Mouse (Mus musculus) liver, adult 2 months (tissue): ENCODE data around the gene Grb2. TPM values are rescaled to one million over a fixed set of nuclear protein-coding genes. Genes with fewer than 3 reads are reported as not detected.

Source experiments
- DNase-seq: peaks from one replicate; pipeline ENCODE4 v3.0.0-alpha.2; 2011; ENCODE audit warnings: low read depth, low spot score; ENCODE audit errors: extremely low read depth
- H3K27ac ChIP-seq: fragments of 200-500 bp; replicated peaks from 2 replicates; pipeline ENCODE4 v1.5.1; 2012; ENCODE audit warnings: low read depth, mild to moderate bottlenecking, control low read depth, inconsistent platforms, low read length; ENCODE audit not compliant: insufficient read depth
- H3K27me3 ChIP-seq: fragments of 200-500 bp; 2 replicates; pipeline ENCODE4 v1.6.1; 2012; ENCODE audit warnings: mild to moderate bottlenecking, moderate library complexity, low read length, inconsistent platforms; ENCODE audit not compliant: control insufficient read depth, insufficient read depth
- H3K36me3 ChIP-seq: fragments of 200-500 bp; 2 replicates; pipeline ENCODE4 v1.6.1; 2012; ENCODE audit warnings: low read length, inconsistent platforms; ENCODE audit not compliant: control insufficient read depth, insufficient read depth
- H3K4me1 ChIP-seq: fragments of 200-500 bp; 2 replicates; pipeline ENCODE4 v1.6.1; 2011; ENCODE audit warnings: low read length; ENCODE audit not compliant: control insufficient read depth, insufficient read depth
- H3K4me3 ChIP-seq: fragments of 200-500 bp; 2 replicates; pipeline ENCODE4 v1.5.1; 2011; ENCODE audit warnings: low read depth, mild to moderate bottlenecking, control low read depth, low read length, moderate library complexity; ENCODE audit not compliant: insufficient read depth
- H3K79me2 ChIP-seq: fragments of 200-500 bp; 2 replicates; pipeline ENCODE4 v1.6.1; 2012; ENCODE audit warnings: inconsistent platforms, mild to moderate bottlenecking, low read length, moderate library complexity; ENCODE audit not compliant: control insufficient read depth, insufficient read depth
- H3K9ac ChIP-seq: fragments of 200-500 bp; 2 replicates; pipeline ENCODE4 v1.6.1; 2012; ENCODE audit warnings: low read depth, mild to moderate bottlenecking, control low read depth, inconsistent platforms, low read length
- CTCF ChIP-seq: fragments of 200-500 bp; IDR thresholded peaks from 2 replicates; pipeline ENCODE4 v1.5.1; 2011; ENCODE audit warnings: low read depth, low read length, control low read depth
- POLR2A ChIP-seq: fragments of 200-500 bp; IDR thresholded peaks from 2 replicates; pipeline ENCODE4 v1.6.1; 2011; ENCODE audit warnings: low read length, control low read depth; ENCODE audit not compliant: insufficient read depth; ENCODE audit errors: extremely low read depth
- WGBS: fragments of 180-500 bp; shearing (Covaris S2); methylation state at CpG from one replicate; pipeline ENCODE4 v1.1.7; 2018; 5-methylcytosine and 5-hydroxymethylcytosine counted together
- polyA plus RNA-seq: library from polyadenylated mRNA; depleted of rRNA; stranded (reverse); fragments of >200 nt; gene quantifications from 2 replicates; pipeline ENCODE4 v1.2.3, GENCODE M21; 2012
- total RNA-seq: library from RNA; depleted of rRNA; stranded (reverse); fragments of >200 nt; gene quantifications from 2 replicates; pipeline ENCODE4 v1.2.3, GENCODE M21; 2014

The Grb2 gene
- total and polyA plus RNA-seq, 2 experiments: 14.7 to 27.7 TPM

DNA sequence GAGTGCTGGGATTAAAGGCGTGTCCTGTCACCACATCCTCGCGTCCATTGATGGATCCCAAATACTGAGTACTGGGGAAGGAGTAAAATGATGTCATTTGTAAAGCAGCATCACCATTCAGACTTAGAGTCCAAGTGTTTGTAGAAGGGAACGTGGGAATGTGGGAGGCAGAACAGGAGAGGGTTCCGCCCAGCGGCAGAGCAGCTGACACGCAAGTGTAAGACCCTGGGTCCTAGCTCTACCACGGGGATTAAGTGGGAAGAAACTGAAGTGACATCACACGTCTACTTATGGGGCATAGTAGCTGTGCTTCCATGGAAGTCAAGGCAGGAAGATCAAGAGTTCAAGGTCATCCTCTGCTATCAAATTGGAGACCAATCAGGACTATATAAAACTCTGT lies 2.7 kb upstream of the Grb2 start:
- no peaks in the 10 kb centered on the region for H3K36me3 ChIP-seq
- 88% methylated on average over 9 of the region's 9 CpGs for WGBS
- H3K4me3 ChIP-seq: no peak overlapping the region
- no peak overlapping the region for H3K27ac ChIP-seq
- H3K79me2 ChIP-seq: peaks cover 18% of the 10 kb centered on the region
- H3K4me1 ChIP-seq: peaks cover 4% of the 10 kb centered on the region
- H3K9ac ChIP-seq: no peak overlapping the region
- no peaks in the 10 kb centered on the region for H3K27me3 ChIP-seq
- no peak for DNase-seq
- no peak for TF ChIP-seq CTCF
- TF ChIP-seq POLR2A: no peak

- Histone ChIP-seq H3K4me3 (no peak overlapping the region), H3K4me1 (peaks cover 11% of the 10 kb centered on the region), H3K27ac (no peak overlapping the region), H3K79me2 (peaks cover 26% of the 10 kb centered on the region), H3K36me3 (no peaks in the 10 kb centered on the region), H3K9ac (no peak overlapping the region), H3K27me3 (no peaks in the 10 kb centered on the region)
- DNase-seq: no peak
- 70% methylated on average over 6 of the region's 6 CpGs for WGBS
- TF ChIP-seq POLR2A (no peak), CTCF (no peak)
These were observed 1.6 kb upstream of the Grb2 start for GRCm38 (mm10) chr11:115709829-115710559.

- no peaks in the 10 kb centered on the region for H3K27me3 ChIP-seq
- H3K4me3 ChIP-seq: peak overlapping the region; percentile 59
- TF ChIP-seq CTCF (no peak), POLR2A (no peak)
- H3K9ac ChIP-seq: peak overlapping the region; percentile 75
- H3K4me1 ChIP-seq: peaks cover 11% of the 10 kb centered on the region
- DNase-seq: peak; percentile 60
- no peaks in the 10 kb centered on the region for H3K36me3 ChIP-seq
- WGBS: under 1% methylated on average over 23 of the region's 23 CpGs
- H3K27ac ChIP-seq: peak overlapping the region; percentile 83
- H3K79me2 ChIP-seq: peaks cover 34% of the 10 kb centered on the region
These were observed 795 bp upstream of the Grb2 start for GRCm38 (mm10) chr11:115708956-115709828.

- Histone ChIP-seq H3K27ac (peak overlapping the region; percentile 70), H3K79me2 (peaks cover 46% of the 10 kb centered on the region), H3K9ac (peak overlapping the region; percentile 100), H3K4me1 (peaks cover 11% of the 10 kb centered on the region), H3K27me3 (no peaks in the 10 kb centered on the region), H3K4me3 (peak overlapping the region; percentile 90), H3K36me3 (no peaks in the 10 kb centered on the region)
- peak; percentile 43 for DNase-seq
- WGBS: under 1% methylated on average over 44 of the region's 44 CpGs
- no peak for TF ChIP-seq POLR2A
- no peak for TF ChIP-seq CTCF
These were observed 836 bp downstream of the Grb2 start for GRCm38 (mm10) chr11:115707313-115708208.

DNA sequence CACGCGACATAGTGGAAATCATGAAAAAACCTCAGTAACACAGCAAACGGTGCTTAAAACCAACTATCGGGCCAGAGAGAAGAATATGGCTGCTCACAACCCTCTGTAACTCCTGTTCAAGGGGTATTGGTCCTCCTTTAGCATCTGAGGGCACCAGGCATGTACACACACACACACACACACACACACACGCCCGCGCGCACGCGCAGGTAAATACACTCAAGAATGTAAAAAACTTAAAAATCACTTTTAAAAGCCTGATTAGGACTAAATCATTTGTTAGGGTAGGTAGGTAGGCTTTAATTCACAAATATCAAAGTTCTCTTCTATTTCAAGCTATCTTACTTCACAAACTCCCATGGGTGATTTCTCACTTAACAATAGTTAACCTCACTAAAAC lies 1.8 kb downstream of the Grb2 start:
- no peak for DNase-seq
- TF ChIP-seq CTCF (no peak), POLR2A (no peak)
- no peaks in the 10 kb centered on the region for H3K36me3 ChIP-seq
- peaks cover 11% of the 10 kb centered on the region for H3K4me1 ChIP-seq
- WGBS: 86% methylated on average over 10 of the region's 10 CpGs
- H3K27me3 ChIP-seq: no peaks in the 10 kb centered on the region
- H3K9ac ChIP-seq: no peak overlapping the region
- H3K4me3 ChIP-seq: no peak overlapping the region
- peaks cover 49% of the 10 kb centered on the region for H3K79me2 ChIP-seq
- no peak overlapping the region for H3K27ac ChIP-seq
